Mouse (Mus musculus) heart, postnatal 0 days (tissue): ENCODE data around the gene Sf3a3. TPM values are rescaled to one million over a fixed set of nuclear protein-coding genes. Genes with fewer than 3 reads are reported as not detected.
"Not testable (repeated sequence)": the region's sequence is repeated elsewhere in the genome, so short reads cannot be mapped to it uniquely, and the experiment has no call there.

Experiments
- ATAC-seq: fragments of 200-750 bp; cut with Nextera tagmentation; 2 replicates; pipeline ENCODE4 v1.8.0; 2017; ENCODE audit warnings: low read depth, moderate number of reproducible peaks, moderate library complexity; ENCODE audit not compliant: insufficient read depth
- DNase-seq: peaks from one replicate; pipeline ENCODE4 v3.0.0-alpha.2; 2016; ENCODE audit warnings: low spot score
- H3K27ac ChIP-seq: fragments of 300-500 bp; sonication (generic); 2 replicates; pipeline ENCODE4 v1.5.1; 2014; ENCODE audit warnings: low read depth, mild to moderate bottlenecking
- H3K27me3 ChIP-seq: fragments of 300-500 bp; sonication (generic); 2 replicates; pipeline ENCODE4 v1.6.1; 2014; ENCODE audit warnings: low read length, mixed read lengths; ENCODE audit not compliant: control insufficient read depth, insufficient read depth
- H3K36me3 ChIP-seq: fragments of 300-500 bp; sonication (generic); replicated peaks from 2 replicates; pipeline ENCODE4 v1.6.1; 2014; ENCODE audit warnings: low read length, mixed read lengths; ENCODE audit not compliant: control insufficient read depth, insufficient read depth
- H3K4me1 ChIP-seq: fragments of 300-500 bp; sonication (generic); 2 replicates; pipeline ENCODE4 v1.6.1; 2014; ENCODE audit warnings: antibody characterized with exemption; ENCODE audit not compliant: control insufficient read depth, insufficient read depth
- H3K4me2 ChIP-seq: fragments of 300-500 bp; sonication (generic); 2 replicates; pipeline ENCODE4 v1.6.1; 2014; ENCODE audit warnings: low read depth, mild to moderate bottlenecking, low read length, moderate library complexity
- H3K4me3 ChIP-seq: fragments of 300-500 bp; sonication (generic); 2 replicates; pipeline ENCODE4 v1.5.1; 2014; ENCODE audit warnings: low read depth, low read length
- H3K9ac ChIP-seq: fragments of 300-500 bp; sonication (generic); replicated peaks from 2 replicates; pipeline ENCODE4 v1.6.1; 2014; ENCODE audit warnings: low read depth, low read length, mixed read lengths
- H3K9me3 ChIP-seq: fragments of 300-500 bp; sonication (generic); replicated peaks from 2 replicates; pipeline ENCODE4 v1.6.1; 2016; ENCODE audit warnings: low read length; ENCODE audit not compliant: control insufficient read depth
- CTCF ChIP-seq: IDR thresholded peaks from 2 replicates; pipeline ENCODE4 v1.5.1; 2016; ENCODE audit warnings: antibody characterized with exemption, control low read depth, low read depth
- EP300 ChIP-seq: IDR thresholded peaks from 2 replicates; pipeline ENCODE4 v1.6.1; 2016; ENCODE audit warnings: antibody characterized with exemption, low read depth
- WGBS: fragments of 180-500 bp; shearing (Covaris S2); extraction: QIAGEN DNeasy Blood & Tissue Kit; methylation state at CpG from one replicate; pipeline ENCODE4 v1.1.7; 2014; 5-methylcytosine and 5-hydroxymethylcytosine counted together
- polyA plus RNA-seq: library from polyadenylated mRNA; unstranded; fragments of >200 nt; fragmentation: Nextera tagmentation; extraction: Ambion mirVana; gene quantifications from 2 replicates; pipeline ENCODE4 v1.2.1, GENCODE M21; 2015
- total RNA-seq: library from RNA; depleted of rRNA; stranded (reverse); fragments of >200 nt; gene quantifications from 2 replicates; pipeline ENCODE4 v1.2.3, GENCODE M21; 2014; ENCODE audit warnings: low replicate concordance

Sf3a3 gene
- total and polyA plus RNA-seq, 2 experiments from 2014 or later: 23.6 to 50.6 TPM

GRCm38 (mm10) chr4:124709961-124710446, 4.6 kb upstream of the Sf3a3 start:
- Histone ChIP-seq H3K27ac (peak overlapping the region; percentile 91), H3K9ac (peak overlapping the region; percentile 40), H3K4me3 (peak overlapping the region; percentile 49), H3K36me3 (peaks cover 20% of the 10 kb centered on the region), H3K4me2 (peak overlapping the region; percentile 77), H3K9me3 (no peaks in the 10 kb centered on the region), H3K27me3 (no peaks in the 10 kb centered on the region), H3K4me1 (peaks cover 24% of the 10 kb centered on the region)
- DNase-seq: peak; percentile 31
- TF ChIP-seq CTCF (0 out of 2 replicates have a peak, but pooled peaks have one; percentile 2), EP300 (no peak)
- no peak for ATAC-seq
- 5% methylated on average over 18 of the region's 18 CpGs for WGBS

DNA sequence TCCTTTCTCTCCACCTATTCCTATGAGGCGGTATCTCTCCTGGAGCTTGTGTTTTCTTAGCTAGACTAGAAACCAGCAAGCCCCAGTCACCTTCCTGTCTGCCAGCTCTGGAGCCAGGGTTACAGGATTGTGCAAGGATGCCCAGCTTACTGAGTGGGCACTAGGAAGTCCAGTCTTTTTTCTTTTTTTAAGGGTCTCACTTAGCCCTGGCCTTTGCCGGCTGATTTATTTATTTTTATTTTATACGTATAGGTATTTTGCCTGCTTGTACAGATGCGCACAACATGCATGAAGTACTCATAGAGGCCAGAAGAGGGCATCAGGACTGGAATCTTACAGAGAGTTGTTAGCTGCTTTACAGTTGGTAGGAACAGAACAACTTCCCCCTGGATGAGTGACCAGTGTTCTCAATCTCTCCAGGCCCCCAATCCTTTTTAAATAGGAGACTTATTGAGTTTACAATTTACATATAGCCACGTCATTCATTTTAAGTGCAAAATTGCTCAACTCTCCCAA, 3.7 kb upstream of the Sf3a3 start:
- Histone ChIP-seq H3K36me3 (peaks cover 16% of the 10 kb centered on the region), H3K9me3 (no peaks in the 10 kb centered on the region), H3K27me3 (no peaks in the 10 kb centered on the region), H3K4me2 (peak overlapping the region; percentile 77), H3K4me3 (no peak overlapping the region), H3K9ac (0 out of 2 replicates have a peak overlapping the region, but pooled peaks have one; percentile 40), H3K4me1 (peaks cover 26% of the 10 kb centered on the region), H3K27ac (no peak overlapping the region; the same call in 1 of the 2 replicates)
- 7% methylated on average over 5 of the region's 5 CpGs for WGBS
- no peak for ATAC-seq
- TF ChIP-seq EP300 (no peak), CTCF (peak; percentile 71)
- peak; percentile 74 for DNase-seq

- Histone ChIP-seq H3K27ac (no peak overlapping the region), H3K4me3 (no peak overlapping the region), H3K9me3 (no peaks in the 10 kb centered on the region), H3K36me3 (peaks cover 19% of the 10 kb centered on the region), H3K9ac (no peak overlapping the region), H3K4me1 (peaks cover 28% of the 10 kb centered on the region), H3K4me2 (no peak overlapping the region), H3K27me3 (no peaks in the 10 kb centered on the region)
- DNase-seq (no peak), ATAC-seq (no peak)
- TF ChIP-seq EP300: no peak
- no peak for TF ChIP-seq CTCF
- 75% methylated on average over 6 of the region's 6 CpGs for WGBS
These were observed 2.0 kb upstream of the Sf3a3 start for GRCm38 (mm10) chr4:124712618-124713017.

GRCm38 (mm10) chr4:124713850-124714249, 726 bp upstream of the Sf3a3 start:
- WGBS: 64% methylated on average over 5 of the region's 5 CpGs
- not testable (repeated sequence) for H3K27me3 ChIP-seq, H3K9me3 ChIP-seq, H3K27ac ChIP-seq, H3K4me3 ChIP-seq, ATAC-seq, H3K9ac ChIP-seq, DNase-seq, H3K4me2 ChIP-seq
- Histone ChIP-seq H3K4me1 (peaks cover 28% of the 10 kb centered on the region), H3K36me3 (peaks cover 30% of the 10 kb centered on the region)

- Histone ChIP-seq H3K4me1 (peaks cover 9% of the 10 kb centered on the region), H3K9ac (no peak overlapping the region), H3K36me3 (peaks cover 80% of the 10 kb centered on the region), H3K9me3 (no peaks in the 10 kb centered on the region), H3K4me2 (no peak overlapping the region), H3K27me3 (no peaks in the 10 kb centered on the region), H3K27ac (no peak overlapping the region), H3K4me3 (no peak overlapping the region)
- ATAC-seq (no peak), DNase-seq (no peak)
- 90% methylated on average over 4 of the region's 4 CpGs for WGBS
- TF ChIP-seq CTCF (no peak), EP300 (no peak)
These were observed 4.5 kb downstream of the Sf3a3 start for GRCm38 (mm10) chr4:124719101-124719500.

DNA sequence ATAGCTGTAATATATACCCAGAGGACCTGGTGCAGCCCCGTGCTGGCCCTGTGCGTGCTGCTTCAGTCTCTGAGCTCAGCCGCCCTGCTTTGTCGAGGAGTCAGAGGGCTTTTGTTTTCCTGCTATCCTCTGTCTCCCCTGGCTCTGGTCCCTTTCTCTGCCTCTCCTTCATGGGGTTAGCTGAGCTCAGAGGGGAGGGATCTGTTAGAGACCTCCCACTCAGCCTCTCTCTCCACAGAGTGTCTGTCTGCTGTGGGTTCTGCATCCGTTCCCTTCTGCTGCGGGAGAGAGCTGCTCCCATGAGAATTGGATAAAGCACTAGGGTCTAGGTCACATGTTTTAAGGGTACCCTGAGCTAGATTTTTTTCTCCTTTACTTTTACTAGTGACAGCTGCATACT, 11.5 kb downstream of the Sf3a3 start:
- H3K27me3 ChIP-seq: no peaks in the 10 kb centered on the region
- H3K36me3 ChIP-seq: peaks cover 97% of the 10 kb centered on the region
- H3K9ac ChIP-seq: no peak overlapping the region
- TF ChIP-seq EP300 (no peak), CTCF (no peak)
- no peak overlapping the region for H3K27ac ChIP-seq
- DNase-seq (no peak), ATAC-seq (no peak)
- WGBS: 86% methylated on average over 6 of the region's 6 CpGs
- H3K4me3 ChIP-seq: no peak overlapping the region
- H3K9me3 ChIP-seq: no peaks in the 10 kb centered on the region
- no peaks in the 10 kb centered on the region for H3K4me1 ChIP-seq
- H3K4me2 ChIP-seq: no peak overlapping the region
